Mouse (Mus musculus) brain, adult 2 months (tissue): ENCODE results near the gene Lrp2.

ENCODE experiments used
- DNase-seq: peaks from one replicate; pipeline ENCODE4 v3.0.0; 2011; ENCODE audit warnings: low read depth, low spot score

Lrp2 gene

GRCm38 (mm10) chr2:69402309-69402708, 183.6 kb downstream of the Lrp2 start:
- DNase-seq: peak; percentile 61

- DNase-seq: no peak
These were observed 184.0 kb downstream of the Lrp2 start for GRCm38 (mm10) chr2:69401891-69402290.

GRCm38 (mm10) chr2:69400866-69401604, 184.8 kb downstream of the Lrp2 start:
- peak; percentile 60 for DNase-seq

GRCm38 (mm10) chr2:69396760-69397435, 189.0 kb downstream of the Lrp2 start:
- no peak for DNase-seq

- DNase-seq: no peak
These were observed 190.1 kb downstream of the Lrp2 start for GRCm38 (mm10) chr2:69395597-69396248.

GRCm38 (mm10) chr2:69393947-69394346, 191.9 kb downstream of the Lrp2 start:
- no peak for DNase-seq

- no peak for DNase-seq
These were observed 199.6 kb downstream of the Lrp2 start for GRCm38 (mm10) chr2:69386118-69386871.

GRCm38 (mm10) chr2:69382838-69383237, 203.0 kb downstream of the Lrp2 start:
- DNase-seq: no peak

GRCm38 (mm10) chr2:69381740-69382139, 204.1 kb downstream of the Lrp2 start:
- DNase-seq: no peak

GRCm38 (mm10) chr2:69380281-69380680, 205.6 kb downstream of the Lrp2 start, which contains the start of gene Dhrs9:
TSS of gene Dhrs9 (plus strand) at chr2:69380445.
- DNase-seq: peak; percentile 61

- peak; percentile 34 for DNase-seq
These were observed 206.1 kb downstream of the Lrp2 start for GRCm38 (mm10) chr2:69379801-69380200.

- no peak for DNase-seq
These were observed 209.1 kb downstream of the Lrp2 start for GRCm38 (mm10) chr2:69376780-69377179.
